Mouse (Mus musculus): Measurements from ENCODE around the gene 4933402E13Rik.

Gene 4933402E13Rik

DNA sequence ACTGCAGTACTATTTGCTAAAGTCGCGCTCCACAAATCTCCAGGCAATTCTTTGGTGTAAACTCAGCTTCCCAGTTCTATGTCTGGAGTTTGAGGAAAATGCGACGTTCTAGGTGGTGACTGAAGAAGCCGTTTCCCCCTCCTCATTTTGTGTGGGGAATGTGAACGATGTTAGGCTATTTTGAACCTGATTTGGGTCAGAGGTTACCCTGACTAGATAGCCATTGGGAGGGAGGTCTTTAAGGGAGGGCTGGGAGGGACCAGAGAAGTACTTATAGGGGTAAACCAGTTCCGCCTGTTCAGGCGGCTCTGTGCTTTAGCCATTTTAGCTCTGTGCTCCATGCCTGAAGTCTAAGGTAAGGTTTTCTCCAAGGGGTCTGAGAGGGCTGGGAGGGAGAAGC is at the start of gene 4933402E13Rik:
4933402E13Rik (plus strand) TSS at position 301 of the 400 bp plus-strand sequence.
- no peak for DNase-seq (ENCODE audit: low spot score in 2 of 2)
